10 mouse cellular contexts compared by ENCODE assay signal in genomic region chr12:108635501-108635900, GRCm38 (mm10).
DNase-seq lines count a peak whose midpoint lies in the region; ATAC-seq lines count a peak whose summit lies in the region.
"Had no signal": no experiment of that assay in that cellular context is flagged by ENCODE, and none has a peak within 500 bp of the region (broad histone marks: within the 10 kb centered on the region; RNA-seq: fewer than 3 reads in every experiment).

No protein-coding gene starts in this region.

- no peaks in the 10 kb centered on the region for H3K9me3 ChIP-seq in forebrain, embryonic 12.5 days
- H3K9me3 ChIP-seq: lung, embryonic 15.5 days; stomach, embryonic 15.5 days had no signal

- 0 out of 2 replicates have a peak, but pooled peaks cover 2% of the 10 kb centered on the region for H3K4me1 ChIP-seq in brown adipose tissue, adult 24 weeks (ENCODE audit: control insufficient read depth, insufficient read depth, insufficient read length, low read length)
- H3K4me1 ChIP-seq in forebrain, embryonic 12.5 days: no peaks in the 10 kb centered on the region

- peak overlapping the region; percentile 61 for H3K27ac ChIP-seq in brown adipose tissue, adult 24 weeks (replicated peaks; ENCODE audit: low read depth, low read length)
- no peak overlapping the region for H3K27ac ChIP-seq in forebrain, embryonic 12.5 days
- H3K27ac ChIP-seq: lung, embryonic 15.5 days; stomach, embryonic 15.5 days had no signal

- H3K4me2 ChIP-seq in forebrain, embryonic 12.5 days: no peak overlapping the region
- H3K4me2 ChIP-seq: lung, embryonic 15.5 days; stomach, embryonic 15.5 days had no signal

- no peak overlapping the region for H3K9ac ChIP-seq in forebrain, embryonic 12.5 days
- H3K9ac ChIP-seq: lung, embryonic 15.5 days; stomach, embryonic 15.5 days had no signal

- peak; percentile 44 for DNase-seq in lung, postnatal 36 days
- DNase-seq in lung, adult 18-20 months: no peak
- peak; percentile 56 to 75 for DNase-seq in thymus, postnatal 36 days
- no peak for DNase-seq in left cerebral cortex, adult 8-10 months (ENCODE audit: low spot score in 2 of 2)
- DNase-seq in cerebellum, postnatal 14 days: no peak

- H3K36me3 ChIP-seq in forebrain, embryonic 12.5 days (replicated peaks): 0 out of 2 replicates have a peak, but pooled peaks cover 5% of the 10 kb centered on the region
- H3K36me3 ChIP-seq: lung, embryonic 15.5 days; stomach, embryonic 15.5 days had no signal

- H3K4me3 ChIP-seq in brown adipose tissue, adult 24 weeks (ENCODE audit: insufficient read depth, low read depth, low read length): peak overlapping the region; percentile 34; the same call in 1 of the 2 replicates
- no peak overlapping the region for H3K4me3 ChIP-seq in forebrain, embryonic 12.5 days (replicated peaks)
- H3K4me3 ChIP-seq: lung, embryonic 15.5 days; stomach, embryonic 15.5 days had no signal

- 93% methylated on average over 4 of the region's 4 CpGs for WGBS in forebrain, embryonic 12.5 days

- ATAC-seq in megakaryocyte progenitor cell, adult 5-6 weeks (replicated peaks; ENCODE audit: poor library complexity): peak; percentile 17; the same call in 1 of the 2 replicates
- ATAC-seq in forebrain, embryonic 12.5 days (ENCODE audit: low FRiP score): no peak

- no peaks in the 10 kb centered on the region for H3K27me3 ChIP-seq in forebrain, embryonic 12.5 days
- H3K27me3 ChIP-seq: lung, embryonic 15.5 days; stomach, embryonic 15.5 days had no signal

Comparison
In these comparisons a context has a peak if more than half of its experiments do, and no peak if none do; other contexts are left out.
1. DNase-seq: peak in lung, postnatal 36 days (single experiment) and thymus, postnatal 36 days (2 of 2); none in lung, adult 18-20 months (0 of 2), left cerebral cortex, adult 8-10 months (0 of 2) and cerebellum, postnatal 14 days (0 of 2).